Mouse (Mus musculus) CH12.LX (cell line): Measurements from ENCODE around the gene Tmem234. TPM values are rescaled to one million over a fixed set of nuclear protein-coding genes. Genes with fewer than 3 reads are reported as not detected.
A peak's percentile ranks its signal among the peaks of the same experiment; 100 is the strongest.

Source experiments
- DNase-seq: peaks from one replicate; pipeline ENCODE4 v3.0.0-alpha.2; 2013; ENCODE audit errors: extremely low read depth
- H3K27ac ChIP-seq: 2 replicates; pipeline ENCODE4 v1.5.1; 2012; ENCODE audit warnings: low read depth, mild to moderate bottlenecking, control low read depth, moderate library complexity; ENCODE audit not compliant: insufficient read depth
- H3K27me3 ChIP-seq: replicated peaks from 2 replicates; pipeline ENCODE3; 2012; ENCODE audit warnings: inconsistent platforms
- H3K36me3 ChIP-seq, 2 experiments: replicated peaks in 1 of 2; 2 replicates each; pipeline versions ENCODE3 to v1.6.1; 2012; ENCODE audit warnings: inconsistent platforms in 1 of 2, low read length in 1 of 2, mild to moderate bottlenecking in 1 of 2, mixed read lengths in 1 of 2, moderate library complexity in 1 of 2; ENCODE audit not compliant: control insufficient read depth in 1 of 2, insufficient read depth in 1 of 2
- H3K4me1 ChIP-seq, 2 experiments: 2 replicates each; pipeline ENCODE4 v1.6.1; 2012; ENCODE audit warnings: inconsistent platforms in 1 of 2, moderate library complexity in 1 of 2; ENCODE audit not compliant: insufficient read depth in 2 of 2, control insufficient read depth in 1 of 2
- H3K4me2 ChIP-seq: 2 replicates; pipeline ENCODE4 v1.6.1; 2012; ENCODE audit warnings: low read depth, mild to moderate bottlenecking, control low read depth; ENCODE audit not compliant: poor library complexity, insufficient read depth, severe bottlenecking
- H3K4me3 ChIP-seq, 3 experiments: fragments of 150-350 bp in 1 of 3; sonication (generic) in 1 of 3; replicated peaks in 1 of 3; 2 replicates each; pipeline versions ENCODE3 to v1.5.1; 2011 to 2012; ENCODE audit warnings: low read depth in 2 of 3, low read length in 2 of 3, mild to moderate bottlenecking in 2 of 3, moderate library complexity in 2 of 3, control low read depth in 1 of 3, improper control_type of control experiment in 1 of 3, inconsistent platforms in 1 of 3, mixed read lengths in 1 of 3; ENCODE audit not compliant: poor library complexity in 1 of 3
- H3K79me2 ChIP-seq: replicated peaks from 2 replicates; pipeline ENCODE4 v1.6.1; 2012; ENCODE audit warnings: mild to moderate bottlenecking, moderate library complexity; ENCODE audit not compliant: control insufficient read depth, poor library complexity, insufficient read depth, severe bottlenecking; ENCODE audit errors: extremely low read depth
- H3K9ac ChIP-seq: 2 replicates; pipeline ENCODE4 v1.6.1; 2012; ENCODE audit warnings: low read depth, mild to moderate bottlenecking, control low read depth, moderate library complexity; ENCODE audit not compliant: insufficient read depth
- H3K9me3 ChIP-seq: replicated peaks from 2 replicates; pipeline ENCODE3; 2012; ENCODE audit warnings: low read length, inconsistent platforms, mixed read lengths
- CHD1 ChIP-seq: IDR thresholded peaks from 2 replicates; pipeline ENCODE4 v1.6.1; 2012; ENCODE audit warnings: low read depth, low read length, improper control_type of control experiment, inconsistent platforms
- CHD2 ChIP-seq: IDR thresholded peaks from 2 replicates; pipeline ENCODE4 v1.6.1; 2011; ENCODE audit warnings: low read length, improper control_type of control experiment
- CTCF ChIP-seq, 2 experiments: IDR thresholded peaks in 1 of 2; conservative IDR thresholded peaks in 1 of 2; 2 replicates each; pipeline ENCODE4 v1.5.1; 2011 to 2012; ENCODE audit warnings: low read depth in 2 of 2, low read length in 2 of 2, improper control_type of control experiment in 1 of 2, inconsistent platforms in 1 of 2, mild to moderate bottlenecking in 1 of 2, moderate library complexity in 1 of 2
- E2F4 ChIP-seq: IDR thresholded peaks from 2 replicates; pipeline ENCODE4 v1.6.1; 2011; ENCODE audit warnings: low read depth, low read length, improper control_type of control experiment; ENCODE audit not compliant: insufficient replicate concordance
- ELF1 ChIP-seq: IDR thresholded peaks from 2 replicates; pipeline ENCODE4 v1.6.1; 2014; ENCODE audit warnings: low read depth, mild to moderate bottlenecking, inconsistent platforms, low read length, improper control_type of control experiment
- EP300 ChIP-seq: IDR thresholded peaks from 2 replicates; pipeline ENCODE4 v1.6.1; 2011; ENCODE audit warnings: low read length, improper control_type of control experiment
- ETS1 ChIP-seq: conservative IDR thresholded peaks from 2 replicates; pipeline ENCODE4 v1.6.1; 2012; ENCODE audit warnings: low read depth, mild to moderate bottlenecking, inconsistent platforms, low read length, improper control_type of control experiment, moderate library complexity
- HCFC1 ChIP-seq: IDR thresholded peaks from 2 replicates; pipeline ENCODE4 v1.6.1; 2012; ENCODE audit warnings: low read depth, mild to moderate bottlenecking, inconsistent platforms, low read length, improper control_type of control experiment
- IRF4 ChIP-seq: IDR thresholded peaks from 2 replicates; pipeline ENCODE4 v1.6.1; 2014; ENCODE audit warnings: low read depth, mild to moderate bottlenecking, inconsistent platforms, low read length, improper control_type of control experiment
- JUN ChIP-seq: IDR thresholded peaks from 2 replicates; pipeline ENCODE4 v1.6.1; 2011; ENCODE audit warnings: low read depth, mild to moderate bottlenecking, low read length, improper control_type of control experiment, moderate library complexity; ENCODE audit not compliant: insufficient read depth
- JUND ChIP-seq: conservative IDR thresholded peaks from 2 replicates; pipeline ENCODE4 v1.6.1; 2011; ENCODE audit warnings: low read depth, low read length, improper control_type of control experiment
- KAT2A ChIP-seq: IDR thresholded peaks from 2 replicates; pipeline ENCODE4 v1.6.1; 2012; ENCODE audit warnings: low read length, improper control_type of control experiment, inconsistent platforms; ENCODE audit not compliant: insufficient replicate concordance
- MAFK ChIP-seq: IDR thresholded peaks from 2 replicates; pipeline ENCODE4 v1.6.1; 2011; ENCODE audit warnings: low read length, improper control_type of control experiment; ENCODE audit not compliant: insufficient replicate concordance
- MAX ChIP-seq: IDR thresholded peaks from 2 replicates; pipeline ENCODE4 v1.6.1; 2011; ENCODE audit warnings: low read length, improper control_type of control experiment
- MAZ ChIP-seq: IDR thresholded peaks from 2 replicates; pipeline ENCODE4 v1.6.1; 2012; ENCODE audit warnings: low read depth, mild to moderate bottlenecking, inconsistent platforms, low read length, improper control_type of control experiment, moderate library complexity
- MEF2A ChIP-seq: IDR thresholded peaks from 2 replicates; pipeline ENCODE4 v1.6.1; 2014; ENCODE audit warnings: low read depth, mild to moderate bottlenecking, inconsistent platforms, low read length, improper control_type of control experiment, borderline replicate concordance
- MYC ChIP-seq: IDR thresholded peaks from 2 replicates; pipeline ENCODE4 v1.6.1; 2011; ENCODE audit warnings: low read depth, mild to moderate bottlenecking, improper control_type of control experiment, low read length
- NELFE ChIP-seq: IDR thresholded peaks from 2 replicates; pipeline ENCODE4 v1.6.1; 2011; ENCODE audit warnings: low read depth, low read length, improper control_type of control experiment
- NRF1 ChIP-seq: IDR thresholded peaks from 2 replicates; pipeline ENCODE4 v1.6.1; 2014; ENCODE audit warnings: low read depth, mild to moderate bottlenecking, inconsistent platforms, low read length, improper control_type of control experiment, moderate library complexity
- PAX5 ChIP-seq: IDR thresholded peaks from 2 replicates; pipeline ENCODE4 v1.6.1; 2012; ENCODE audit warnings: low read length, inconsistent platforms, mixed read lengths
- POLR2A ChIP-seq: IDR thresholded peaks from 2 replicates; pipeline ENCODE4 v1.6.1; 2011; ENCODE audit warnings: low read depth, mild to moderate bottlenecking, improper control_type of control experiment, low read length
- POLR2AphosphoS2 ChIP-seq: IDR thresholded peaks from 2 replicates; pipeline ENCODE4 v1.6.1; 2011; ENCODE audit warnings: low read depth, low read length, improper control_type of control experiment
- RAD21 ChIP-seq: IDR thresholded peaks from 2 replicates; pipeline ENCODE4 v1.6.1; 2011; ENCODE audit warnings: low read depth, mild to moderate bottlenecking, low read length, improper control_type of control experiment, moderate library complexity
- RCOR1 ChIP-seq: conservative IDR thresholded peaks from 2 replicates; pipeline ENCODE4 v1.6.1; 2012; ENCODE audit warnings: low read depth, mild to moderate bottlenecking, inconsistent platforms, low read length, improper control_type of control experiment
- SIN3A ChIP-seq: IDR thresholded peaks from 2 replicates; pipeline ENCODE4 v1.6.1; 2012; ENCODE audit warnings: low read length, improper control_type of control experiment, inconsistent platforms
- SMC3 ChIP-seq: IDR thresholded peaks from 2 replicates; pipeline ENCODE4 v1.6.1; 2011; ENCODE audit warnings: low read depth, low read length, improper control_type of control experiment
- TBP ChIP-seq: conservative IDR thresholded peaks from 2 replicates; pipeline ENCODE4 v1.6.1; 2011; ENCODE audit warnings: low read depth, low read length, improper control_type of control experiment
- USF1 ChIP-seq: IDR thresholded peaks from 2 replicates; pipeline ENCODE4 v1.6.1; 2014; ENCODE audit warnings: low read depth, mild to moderate bottlenecking, inconsistent platforms, low read length, improper control_type of control experiment
- USF2 ChIP-seq: conservative IDR thresholded peaks from 2 replicates; pipeline ENCODE4 v1.6.1; 2011; ENCODE audit warnings: low read depth, low read length, improper control_type of control experiment
- ZC3H11A ChIP-seq: IDR thresholded peaks from 2 replicates; pipeline ENCODE4 v1.6.1; 2012; ENCODE audit warnings: low read depth, mild to moderate bottlenecking, inconsistent platforms, low read length, improper control_type of control experiment
- ZMIZ1 ChIP-seq: IDR thresholded peaks from 2 replicates; pipeline ENCODE4 v1.6.1; 2012; ENCODE audit warnings: low read depth, mild to moderate bottlenecking, inconsistent platforms, low read length, improper control_type of control experiment
- ZNF384 ChIP-seq: IDR thresholded peaks from 2 replicates; pipeline ENCODE4 v1.6.1; 2012; ENCODE audit warnings: low read depth, low read length, improper control_type of control experiment, inconsistent platforms
- dilution Hi-C: fragments of 300-500 bp; cut with MboI; formaldehyde crosslinking; loops from 2 replicates; pipeline ENCODE4 v1.14.3; 2020; ENCODE audit warnings: low sequenced_read_pairs; ENCODE audit not compliant: extremely low pct_unique_long_range_greater_than_20kb, extremely low pct_ligation_motif_present
- in situ Hi-C: fragments of 300-500 bp; cut with MboI; formaldehyde crosslinking; loops from 3 replicates; pipeline ENCODE4 v1.14.3; 2019; ENCODE audit warnings: low sequenced_read_pairs, low pct_ligation_motif_present, low pct_unique_long_range_greater_than_20kb, mixed read lengths
- polyA plus RNA-seq: library from polyadenylated mRNA; unstranded; fragments of >175 nt; gene quantifications from 2 replicates; pipeline ENCODE4 v1.2.1, GENCODE M21; 2012; ENCODE audit warnings: low read depth; ENCODE audit not compliant: insufficient read length
- total RNA-seq, 2 experiments: library from RNA; depleted of rRNA; stranded (reverse); fragments of 300-350 nt in 1 of 2; fragments of >200 nt in 1 of 2; gene quantifications; 2 replicates each; pipeline ENCODE4 v1.2.3; 2012 to 2014

The Tmem234 gene
- total and polyA plus RNA-seq, 3 experiments = 97.6 to 113 (median 111) TPM

GRCm38 (mm10) chr4:129671491-129672082, 71.1 kb downstream of the Tmem234 start (continued):
- TF ChIP-seq HCFC1 (no peak), MAZ (peak; percentile 58; the same call in 1 of the 2 replicates), POLR2A (no peak), EP300 (0 out of 2 replicates have a peak, but pooled peaks have one; percentile 46), ZC3H11A (no peak), KAT2A (0 out of 2 replicates have a peak, but pooled peaks have one; percentile 27), IRF4 (no peak), PAX5 (no peak), NRF1 (no peak), ZMIZ1 (no peak), MEF2A (no peak; the same call in 1 of the 2 replicates), JUND (no peak; the same call in 1 of the 2 replicates), POLR2AphosphoS2 (no peak), E2F4 (no peak), CHD1 (peak; percentile 5; the same call in 1 of the 2 replicates), ELF1 (no peak), RAD21 (peak; percentile 25)

GRCm38 (mm10) chr4:129672083-129672877, 71.8 kb downstream of the Tmem234 start, which contains the start of gene Kpna6:
Gene Kpna6 (minus strand): TSS chr4:129672767.
- Histone ChIP-seq H3K4me3 (peak within 1 kb of the TSS; percentile 85 to 95 (median 89)), H3K27me3 (no peaks in the 10 kb centered on the region), H3K4me1 (peaks cover 3 to 19% of the 10 kb centered on the region in 2 experiments; a peak in 3 of 4 replicates), H3K9ac (peak within 1 kb of the TSS; percentile 96), H3K9me3 (no peaks in the 10 kb centered on the region), H3K36me3 (peaks cover 7 to 32% of the 10 kb centered on the region in 2 experiments), H3K27ac (peak within 1 kb of the TSS; percentile 80), H3K79me2 (peaks cover 35% of the 10 kb centered on the region), H3K4me2 (peak within 1 kb of the TSS; percentile 83)
- dilution Hi-C loops = no loop called here
- peak; percentile 81 for DNase-seq
- in situ Hi-C loops = no loop called here
- TF ChIP-seq USF2 (no peak), MYC (peak; percentile 67; the same call in 1 of the 2 replicates), ZC3H11A (no peak), NRF1 (peak; percentile 68), SIN3A (peak; percentile 90; the same call in 1 of the 2 replicates), IRF4 (peak; percentile 54; the same call in 1 of the 2 replicates), E2F4 (no peak), POLR2AphosphoS2 (peak; percentile 45; the same call in 1 of the 2 replicates), CHD1 (peak; percentile 68; the same call in 1 of the 2 replicates), CHD2 (no peak), SMC3 (no peak), ELF1 (peak; percentile 63), MAFK (no peak), ETS1 (no peak), MAZ (0 out of 2 replicates have a peak, but pooled peaks have one; percentile 19), TBP (no peak), ZNF384 (no peak), EP300 (no peak), USF1 (no peak), ZMIZ1 (peak; percentile 61; the same call in 1 of the 2 replicates), MAX (peak; percentile 79), JUN (no peak), POLR2A (peak; percentile 76), KAT2A (0 out of 2 replicates have a peak, but pooled peaks have one; percentile 64), RAD21 (no peak), NELFE (peak; percentile 50; the same call in 1 of the 2 replicates), RCOR1 (no peak), CTCF (conservative IDR thresholded peaks at IDR 0.05 in 1 of 2, IDR thresholded peaks at IDR 0.05 in 1 of 2; ENCODE audit: low read depth in 2 of 2, low read length in 2 of 2) (no peak; a peak in 1 of 4 replicates), HCFC1 (peak; percentile 86)
